Mouse (Mus musculus) CD4-positive, CD25-positive, alpha-beta regulatory T cell, adult 2 months (primary cell): Measurements from ENCODE around the gene Cep128.
"Not testable (repeated sequence)": the region's sequence is repeated elsewhere in the genome, so short reads cannot be mapped to it uniquely, and the experiment has no call there.

Source experiments
- DNase-seq: peaks from one replicate; pipeline ENCODE4 v3.0.0-alpha.2; 2012; ENCODE audit warnings: low read depth, low spot score

Cep128 gene

DNA sequence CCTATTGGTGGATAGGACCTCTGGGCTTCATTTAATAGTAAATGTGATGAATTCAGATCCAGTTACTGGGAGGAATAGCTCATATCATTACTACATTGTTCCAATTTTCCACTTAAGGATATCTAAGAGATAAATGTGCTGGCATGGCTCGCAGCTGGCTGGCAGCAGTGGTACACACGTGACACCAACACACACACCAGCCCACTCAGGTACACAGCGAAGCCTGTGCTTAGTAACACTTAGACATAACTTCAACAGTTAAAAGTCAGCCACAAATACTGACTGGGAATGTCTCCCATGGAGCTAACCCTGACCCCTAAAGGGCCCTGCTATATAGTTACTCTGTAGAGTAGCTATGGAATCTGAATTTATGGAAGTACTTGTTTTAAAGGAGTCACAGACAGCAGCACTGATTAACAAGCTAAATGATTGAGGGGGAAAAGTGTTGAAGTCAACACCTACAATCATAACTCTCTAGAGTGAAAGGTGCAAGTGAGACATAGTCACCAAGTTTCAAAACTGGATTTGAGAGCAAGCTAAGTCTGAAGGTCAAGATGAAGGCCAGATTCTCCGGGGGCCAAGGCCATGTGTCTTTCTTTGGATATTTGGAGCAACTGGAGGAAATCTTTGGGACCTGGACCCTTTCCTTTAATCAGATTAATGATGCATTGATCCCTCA is 320.7 kb downstream of the Cep128 start:
- DNase-seq = no peak

DNA sequence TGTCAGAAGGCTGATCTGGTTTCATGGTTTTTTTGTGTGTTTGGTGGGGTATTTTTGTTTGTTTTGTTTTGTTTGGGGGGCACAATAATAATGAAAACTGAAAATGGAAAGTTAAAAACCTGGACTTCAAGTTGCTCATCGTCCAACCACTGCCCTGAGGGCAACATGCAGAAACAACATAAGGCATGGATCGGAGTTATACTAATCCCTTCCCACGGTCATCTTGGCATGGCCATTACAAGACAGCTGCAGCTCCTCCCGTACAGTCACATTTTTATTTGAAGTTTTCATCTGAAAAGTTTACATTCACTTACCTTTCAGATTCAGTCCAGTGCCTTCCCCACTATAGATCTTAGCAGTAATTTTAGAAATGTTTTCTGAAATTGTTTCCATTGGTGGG is 321.5 kb downstream of the Cep128 start:
- DNase-seq = no peak

DNA sequence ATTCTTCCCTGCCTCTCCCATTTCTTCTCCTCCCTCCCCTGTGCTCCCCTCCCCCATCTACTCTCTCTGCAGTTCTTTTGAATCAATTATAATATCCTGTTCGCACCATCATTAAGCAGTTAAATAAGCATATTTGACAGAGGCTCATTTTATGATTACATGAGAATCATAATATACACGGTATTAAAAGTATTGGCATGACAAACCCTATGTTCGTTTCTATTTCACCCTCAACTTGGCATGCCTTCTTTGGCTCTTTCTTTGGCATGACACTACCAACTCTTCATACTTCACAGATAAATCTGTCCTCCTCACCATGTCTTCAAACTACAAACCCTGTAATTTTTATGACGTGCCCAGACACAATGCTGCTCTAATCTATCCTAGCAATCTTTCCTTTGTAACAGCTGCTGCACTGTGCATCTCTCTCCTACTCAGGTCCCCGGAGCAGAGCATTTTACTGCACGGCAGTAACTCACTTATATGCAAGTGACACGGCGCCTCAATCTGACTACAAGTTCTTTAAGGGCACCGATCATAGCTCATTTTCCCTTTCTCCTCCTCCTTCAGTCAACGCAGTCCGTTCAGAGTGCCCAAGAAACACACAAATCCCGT is 324.4 kb downstream of the Cep128 start:
- DNase-seq = no peak

DNA sequence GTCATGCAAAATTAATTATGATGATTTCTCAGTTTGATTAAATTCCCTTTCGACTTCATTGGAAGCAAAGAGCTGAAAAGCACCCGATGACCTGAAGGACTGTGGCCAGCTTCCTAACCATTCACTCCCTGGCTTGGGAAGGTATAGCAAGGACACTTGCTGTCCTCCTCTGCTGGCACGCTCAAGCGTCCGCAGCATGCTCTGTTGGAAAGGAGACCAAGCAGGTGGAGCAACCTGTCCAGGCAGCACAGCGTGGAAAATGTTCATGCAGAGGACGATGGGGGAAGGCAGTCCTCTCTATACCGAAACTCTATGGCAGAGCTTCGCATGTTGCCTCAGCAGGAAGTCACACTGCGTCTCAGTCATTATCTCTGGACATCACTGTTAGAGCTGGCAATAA is 327.3 kb downstream of the Cep128 start:
- DNase-seq = no peak

DNA sequence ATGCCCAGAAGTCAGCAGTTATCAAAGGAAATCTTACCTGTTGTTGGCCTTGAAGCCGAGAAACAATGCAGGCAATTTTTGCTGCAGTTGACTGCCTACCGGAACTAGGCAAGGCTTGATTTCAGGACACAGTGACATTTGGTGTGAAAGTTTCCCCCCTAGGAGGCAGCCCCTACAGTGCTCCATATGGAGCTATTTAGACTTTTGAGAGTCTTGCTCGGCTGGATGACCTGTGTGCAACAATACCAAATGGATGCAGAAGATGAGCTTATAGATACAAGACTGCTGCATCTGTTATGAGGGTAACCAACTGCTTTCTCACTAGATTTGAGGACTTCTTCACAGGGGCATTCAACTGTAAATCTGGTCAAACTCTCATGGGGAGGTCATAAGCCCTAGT is 331.9 kb downstream of the Cep128 start:
- no peak for DNase-seq

DNA sequence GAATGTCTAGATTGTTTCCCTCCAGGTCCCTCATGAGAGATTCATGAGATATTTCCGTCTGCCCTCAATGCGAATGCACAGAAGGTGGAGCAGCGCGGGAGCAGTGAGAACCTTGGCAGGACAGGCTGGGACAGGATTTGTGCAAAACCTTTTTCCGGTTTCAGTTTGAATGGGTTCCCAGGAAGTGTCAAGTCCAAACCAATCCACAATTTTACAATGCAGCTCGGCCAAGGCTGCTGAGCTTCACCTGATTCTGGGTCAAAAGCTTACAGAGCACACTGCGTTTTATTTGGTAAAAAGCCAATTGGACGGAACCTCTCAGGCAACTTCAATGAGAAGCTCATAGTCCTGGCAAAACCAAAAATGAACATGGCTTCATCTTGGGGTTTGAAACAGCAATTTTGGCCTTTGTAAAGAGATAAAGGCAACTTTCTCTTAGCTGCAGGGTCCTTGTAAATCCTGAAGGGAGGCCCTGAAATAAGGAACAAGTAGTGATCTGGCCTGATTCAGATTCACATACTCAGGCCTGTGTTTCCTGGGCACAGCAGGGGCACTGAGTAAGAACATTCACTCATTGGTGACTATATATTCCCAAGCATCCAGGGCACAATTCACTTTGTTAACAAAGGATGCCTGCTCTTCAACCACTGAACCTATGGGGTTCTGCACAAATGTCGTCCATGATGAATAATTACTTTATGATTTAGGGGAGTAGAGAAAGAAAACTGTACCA is 333.4 kb downstream of the Cep128 start:
- no peak for DNase-seq

DNA sequence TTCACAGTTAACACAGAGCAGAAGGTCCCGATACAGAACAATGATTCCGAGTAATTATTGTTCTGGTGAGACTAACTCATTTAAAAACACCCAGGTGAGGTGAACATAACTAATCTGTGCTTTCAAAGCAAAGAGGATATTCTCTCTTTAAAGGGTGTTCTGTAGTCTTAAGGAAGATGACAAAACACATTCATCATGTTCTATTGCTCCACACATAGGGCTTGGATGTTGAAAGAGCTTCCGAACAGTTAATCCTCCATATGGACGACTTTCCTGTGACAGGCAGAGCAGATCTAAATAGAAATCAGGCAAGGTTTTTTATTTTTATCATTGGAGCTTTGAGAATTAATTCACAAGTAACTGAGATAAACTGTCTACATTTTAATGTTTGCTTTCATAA is 342.8 kb downstream of the Cep128 start:
- DNase-seq = no peak

DNA sequence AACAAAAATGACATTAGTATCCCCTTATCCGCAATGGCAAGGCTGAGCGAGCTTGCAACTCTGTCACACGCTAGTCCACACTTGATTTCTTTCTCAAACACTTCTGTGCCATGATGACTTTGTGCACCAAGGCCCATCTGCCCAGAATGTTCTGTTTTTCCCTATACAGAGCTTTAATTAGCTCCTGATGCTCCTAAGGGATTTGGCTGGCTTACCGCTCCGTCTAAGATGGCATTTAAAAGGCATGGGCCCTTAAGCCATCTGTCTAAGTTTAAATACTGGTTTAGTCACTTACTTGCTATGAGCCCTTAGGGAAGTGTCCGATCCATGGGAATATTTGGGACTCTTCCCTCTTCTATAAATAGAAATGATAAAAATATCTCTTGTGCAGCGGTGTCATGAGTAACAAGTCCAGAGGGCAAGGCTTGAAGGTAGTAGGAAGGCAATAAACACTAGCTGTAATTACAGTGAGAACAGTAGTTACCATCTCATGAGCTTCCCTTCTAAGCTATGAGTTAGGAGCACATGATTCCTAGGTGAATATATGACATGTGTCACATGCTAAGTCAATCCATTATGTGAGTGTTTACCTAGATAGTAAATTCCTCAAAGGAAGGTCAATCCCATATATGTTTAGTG is 343.8 kb downstream of the Cep128 start:
- no peak for DNase-seq

DNA sequence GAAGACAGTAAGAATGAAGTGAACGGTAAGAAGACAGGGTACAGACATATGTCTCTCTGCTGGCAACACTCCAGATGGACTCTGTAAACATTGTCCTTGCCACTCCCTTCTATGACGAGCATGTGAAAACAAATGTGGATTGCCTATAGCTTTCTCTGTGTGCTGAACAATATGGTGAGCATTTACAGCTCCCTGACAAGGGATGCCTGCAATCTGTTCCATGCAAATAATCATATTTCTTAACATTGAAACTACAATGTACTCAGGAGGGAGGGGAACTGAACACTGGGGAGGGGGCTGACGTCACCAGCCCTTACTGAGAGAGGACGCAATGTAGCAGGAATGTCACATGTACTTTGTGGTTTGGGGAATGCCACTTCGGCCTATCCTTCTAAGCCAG is 355.1 kb downstream of the Cep128 start:
- no peak for DNase-seq

DNA sequence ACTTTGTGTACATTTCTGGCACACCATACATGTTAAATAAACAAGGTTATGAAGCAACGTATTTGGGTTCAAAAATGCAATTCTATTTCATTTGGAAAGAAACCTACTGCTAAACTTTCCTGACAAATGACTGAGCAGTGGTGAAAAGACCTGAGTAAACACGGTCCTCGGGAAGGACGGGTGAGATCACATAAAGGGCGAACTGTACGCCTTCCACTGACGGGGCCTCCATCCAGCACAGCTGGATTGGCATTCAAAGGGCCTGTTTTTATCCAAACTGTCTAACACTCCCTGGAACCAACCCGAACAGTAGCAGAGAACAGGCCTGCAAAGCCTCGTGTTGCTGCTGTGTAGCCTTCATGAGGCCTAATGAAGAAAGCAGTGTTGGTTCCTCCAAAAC is 356.5 kb downstream of the Cep128 start:
- DNase-seq = no peak

DNA sequence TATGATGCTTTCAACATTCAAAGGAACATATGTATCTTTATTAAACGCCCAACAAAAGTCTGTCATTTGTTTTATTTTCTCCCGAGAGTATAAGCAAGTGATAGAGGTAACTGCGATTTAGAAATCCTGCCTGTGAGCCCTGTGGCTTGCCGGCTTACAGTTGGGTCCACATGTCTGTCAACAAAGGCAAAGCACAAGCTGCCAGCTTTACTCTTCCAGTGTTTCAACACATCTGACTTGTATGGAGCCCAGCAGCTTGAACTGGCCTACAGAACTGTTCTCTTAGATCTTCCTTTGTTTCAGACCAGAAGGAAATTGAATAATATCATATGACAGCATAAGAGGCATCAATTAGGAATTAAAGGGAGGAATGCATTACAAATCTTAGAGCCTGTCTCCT is 357.1 kb downstream of the Cep128 start:
- no peak for DNase-seq

DNA sequence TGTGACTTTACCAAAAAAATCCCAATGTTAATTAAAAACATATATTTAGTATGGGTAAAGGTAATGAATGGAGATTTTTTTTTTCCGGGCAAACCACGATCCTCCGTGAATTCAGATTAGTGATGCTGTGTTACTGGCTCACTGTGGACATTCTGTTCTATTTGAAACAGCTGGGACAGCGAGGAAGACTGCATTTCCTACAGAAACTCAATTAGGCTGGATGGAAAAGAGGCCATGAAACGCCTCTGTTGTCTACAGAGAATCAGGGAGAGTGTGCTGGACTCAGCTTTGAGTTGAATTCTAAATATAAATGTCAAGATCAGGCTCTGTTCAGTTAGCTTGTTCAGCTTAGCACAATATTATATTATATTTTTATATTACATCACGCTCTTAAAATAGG is 369.1 kb downstream of the Cep128 start:
- no peak for DNase-seq

DNA sequence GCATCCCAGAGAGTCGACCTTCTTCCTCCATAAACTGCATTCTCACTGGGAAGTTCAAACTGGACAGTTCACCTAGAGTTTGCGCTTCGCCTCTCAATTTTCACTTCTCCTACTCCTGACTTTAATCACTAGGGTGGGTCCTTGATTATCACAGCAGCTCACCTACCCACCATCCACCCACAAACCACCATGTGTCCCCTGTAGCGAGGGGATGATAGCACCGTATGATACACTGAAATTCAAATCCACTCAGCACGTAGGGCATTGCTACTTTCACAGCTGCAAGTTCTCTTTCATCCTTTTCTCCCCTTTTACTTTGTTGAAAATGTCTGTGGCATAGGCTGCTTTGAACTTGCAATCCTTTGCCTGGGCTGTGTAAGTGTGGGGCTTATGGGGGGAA is 371.2 kb downstream of the Cep128 start:
- no peak for DNase-seq

DNA sequence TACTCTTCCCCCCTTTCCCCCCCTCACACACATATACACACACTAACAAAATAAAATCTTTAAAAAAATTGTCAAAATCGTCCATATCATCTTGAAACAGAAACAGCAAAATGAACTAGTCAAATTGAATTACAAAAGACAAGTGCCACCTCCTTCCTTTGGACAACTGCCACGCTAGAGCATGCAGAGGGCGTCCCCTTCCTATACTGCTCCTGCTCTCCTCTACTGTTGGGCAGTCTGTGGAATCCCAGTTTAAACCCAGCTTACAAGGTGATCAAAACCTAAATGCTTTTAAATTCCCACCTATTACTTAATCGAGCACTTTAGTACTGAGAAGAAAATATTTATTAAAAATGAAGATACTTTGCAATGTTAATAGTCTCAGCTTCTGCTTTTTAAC is 372.0 kb downstream of the Cep128 start:
- no peak for DNase-seq

DNA sequence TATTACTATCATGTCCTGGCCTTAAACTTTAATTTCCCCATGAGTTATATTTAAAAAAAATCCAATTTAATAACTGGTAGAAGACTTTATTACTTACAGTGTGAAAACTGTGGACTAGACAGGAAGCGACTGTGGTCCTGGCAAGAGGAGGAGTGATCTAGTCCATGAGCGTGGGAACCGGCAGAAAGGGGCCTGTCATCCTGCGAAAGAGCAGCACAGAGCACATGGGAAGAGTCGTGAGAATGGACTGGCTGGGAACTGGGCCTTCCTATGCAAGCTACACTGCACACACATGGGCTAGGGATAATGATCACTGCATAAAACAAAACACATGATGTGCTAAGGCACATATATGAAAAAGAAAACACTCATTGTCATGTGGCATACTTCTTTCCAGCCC is 375.5 kb downstream of the Cep128 start:
- DNase-seq = peak; percentile 5

DNA sequence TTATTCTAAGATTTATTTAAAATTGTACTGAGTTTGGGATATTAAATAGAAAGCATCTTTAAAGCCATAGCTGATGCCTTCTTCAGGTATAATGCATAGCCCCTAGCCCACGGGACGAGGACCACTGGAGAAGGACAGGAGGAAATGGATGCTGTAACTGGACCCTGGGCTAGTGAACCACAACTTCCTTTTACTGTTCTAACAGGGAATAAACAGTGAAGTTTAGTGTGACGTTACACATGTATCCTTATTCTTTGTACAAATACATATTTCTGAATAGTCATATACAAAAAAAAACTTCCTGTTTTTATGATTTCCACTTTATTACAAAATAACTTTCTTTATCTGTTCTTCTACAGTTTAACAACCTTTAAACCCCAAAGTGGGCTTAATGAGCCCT is 376.0 kb downstream of the Cep128 start:
- no peak for DNase-seq

DNA sequence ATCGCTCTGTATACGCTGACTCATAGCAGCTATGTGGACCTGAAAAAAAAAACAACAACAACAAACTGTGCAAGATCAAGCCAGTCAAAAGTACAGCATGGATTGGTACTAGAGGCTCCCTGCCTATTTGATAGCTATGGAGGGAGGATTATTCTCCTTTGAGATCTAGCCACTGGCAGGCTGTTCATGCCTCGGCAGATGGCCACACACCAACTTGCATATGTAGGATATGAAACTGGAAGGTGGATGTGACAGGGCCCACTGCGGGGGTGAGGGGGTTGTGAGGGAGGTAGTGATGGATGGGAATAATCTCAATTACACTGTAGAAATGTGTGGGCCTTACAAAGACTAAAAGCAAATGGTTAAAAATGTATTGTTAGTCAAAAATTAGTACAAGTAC is 386.7 kb downstream of the Cep128 start:
- DNase-seq = no peak

DNA sequence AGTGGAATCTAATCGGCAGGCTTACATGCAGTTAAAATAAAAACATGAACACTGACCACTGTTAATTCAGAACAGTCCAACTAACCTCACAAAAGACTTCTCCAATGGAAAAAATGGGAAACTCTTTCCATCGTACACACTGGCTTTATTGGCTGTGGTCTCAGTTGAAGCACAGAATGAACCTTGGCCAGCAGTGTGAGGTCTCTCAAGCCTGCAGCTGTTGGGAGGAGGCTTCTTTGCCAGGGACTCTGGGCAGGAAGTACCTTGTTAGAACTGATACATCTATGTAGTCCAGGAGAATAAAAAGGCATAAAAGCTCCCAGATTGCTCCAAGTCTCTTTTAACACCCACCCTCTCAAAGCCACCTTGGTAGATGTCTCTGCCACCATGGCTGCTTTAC is 390.9 kb downstream of the Cep128 start:
- no peak for DNase-seq

DNA sequence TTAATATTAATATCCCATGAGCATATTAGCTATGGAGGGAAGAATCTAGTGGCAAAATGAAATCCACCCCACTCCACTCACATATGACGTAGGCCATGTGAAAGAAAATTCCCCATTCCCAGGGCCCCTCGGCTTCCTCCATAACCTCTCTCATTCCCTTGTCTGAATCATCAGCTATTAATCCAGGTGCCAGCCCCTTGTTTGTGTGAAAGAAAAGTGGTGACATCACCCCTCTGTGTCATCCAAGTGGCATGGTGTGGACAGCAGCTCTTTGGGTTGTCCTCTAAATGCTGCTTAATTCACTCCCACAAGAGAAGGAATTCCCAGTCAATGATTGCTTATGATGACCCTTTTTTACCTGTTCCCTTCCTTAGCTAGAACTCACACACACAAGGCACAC is 396.4 kb downstream of the Cep128 start:
- DNase-seq = no peak

DNA sequence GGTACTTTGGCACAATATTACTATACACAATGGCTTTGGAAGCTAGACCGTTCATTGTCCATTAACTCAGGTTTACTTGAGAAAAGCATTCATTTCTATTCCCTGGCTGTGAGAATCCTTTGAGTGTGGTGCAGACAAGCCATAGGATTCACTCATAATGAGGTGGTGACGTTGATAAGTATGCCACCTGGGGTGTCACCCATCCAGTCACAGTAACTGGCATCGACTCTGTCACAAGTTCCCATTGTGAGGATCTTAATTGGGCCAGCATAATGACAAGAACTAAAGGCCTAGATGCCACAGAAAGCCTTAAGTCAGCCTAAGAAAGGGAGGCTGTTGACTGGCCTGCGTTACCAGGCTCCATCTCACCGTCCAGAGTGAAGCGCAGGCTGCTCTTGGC is 396.9 kb downstream of the Cep128 start:
- no peak for DNase-seq

DNA sequence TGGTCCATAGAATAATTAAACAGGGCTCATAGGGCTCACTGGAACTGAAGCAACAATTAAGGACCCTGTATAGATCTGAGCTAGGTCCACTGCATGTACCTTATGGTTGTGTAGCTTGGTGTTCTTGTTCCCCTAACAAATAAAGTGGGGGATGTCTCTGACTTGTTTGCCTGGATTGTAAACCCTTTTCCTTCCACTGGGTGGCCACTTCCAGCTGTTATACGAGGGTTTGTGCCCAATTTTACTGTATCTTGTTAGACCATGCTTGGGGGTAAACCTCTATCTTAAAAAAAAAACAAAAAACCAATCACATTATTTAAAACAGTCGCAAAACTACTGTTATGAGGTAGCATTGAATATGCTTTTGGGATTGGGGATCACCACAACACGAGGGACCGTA is 402.2 kb downstream of the Cep128 start:
- no peak for DNase-seq

DNA sequence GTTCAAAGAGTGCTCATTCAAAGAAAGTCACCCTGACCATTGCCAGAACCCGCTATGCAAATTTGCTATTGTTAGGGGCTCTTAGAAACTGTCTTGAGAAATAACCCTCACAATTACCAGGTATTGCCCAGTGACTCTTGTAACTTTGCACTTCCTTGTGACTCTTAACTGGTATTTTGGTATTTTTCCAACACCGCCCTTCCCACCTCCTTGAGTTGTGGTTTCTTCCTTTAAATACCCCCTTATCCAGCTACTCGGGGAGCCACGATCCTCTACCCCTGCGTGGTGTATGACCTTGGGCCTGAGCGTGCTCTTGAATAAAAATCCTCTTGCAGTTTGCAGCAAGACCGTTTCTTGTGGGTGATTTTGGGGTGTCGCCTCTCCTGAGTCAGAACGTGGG is 407.8 kb downstream of the Cep128 start:
- not testable (repeated sequence) for DNase-seq

DNA sequence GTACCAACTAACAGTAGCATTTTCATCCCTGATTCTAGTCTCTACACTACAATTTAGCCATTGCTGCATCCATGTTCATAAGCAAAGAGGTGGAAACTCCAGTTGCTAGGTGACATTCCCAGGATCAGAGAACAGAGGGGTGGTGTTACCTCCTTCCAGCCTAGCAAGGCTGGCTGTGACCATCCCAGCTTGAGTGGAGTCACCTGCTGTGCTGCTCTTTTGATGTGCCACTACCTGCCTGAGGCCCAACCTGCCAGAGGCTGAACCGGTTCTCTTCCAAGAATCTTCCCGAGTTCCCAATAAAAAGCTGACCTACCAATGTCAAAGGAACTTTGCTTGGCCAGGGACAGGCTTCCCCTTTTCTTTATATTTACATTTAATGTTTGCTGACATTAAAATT is 408.8 kb downstream of the Cep128 start:
- DNase-seq = no peak
